Mouse (Mus musculus): Measurements from ENCODE around the gene 2010111I01Rik.

GRCm38 (mm10) chr13:63273859-63274258 is 309.2 kb downstream of the 2010111I01Rik start:
- no peak for TF ChIP-seq POLR2A (IDR thresholded peaks at IDR 0.05; ENCODE audit: extremely low read depth, insufficient read depth, low read length)
- TF ChIP-seq CTCF (IDR thresholded peaks at IDR 0.05; ENCODE audit: extremely low read depth, insufficient read depth, low read length): no peak
